Mouse (Mus musculus) heart, postnatal 0 days (tissue): ENCODE results near the gene Wdcp.

Experiments
- CTCF ChIP-seq: IDR thresholded peaks from 2 replicates; pipeline ENCODE4 v1.5.1; 2016; ENCODE audit warnings: antibody characterized with exemption, control low read depth, low read depth
- EP300 ChIP-seq: IDR thresholded peaks from 2 replicates; pipeline ENCODE4 v1.6.1; 2016; ENCODE audit warnings: antibody characterized with exemption, low read depth

GRCm38 (mm10) chr12:4872273-4872672 is 29.2 kb downstream of the Wdcp start:
- TF ChIP-seq CTCF, result peak; percentile 20; the same call in 1 of the 2 replicates
- no peak for TF ChIP-seq EP300
